Comparison of ENCODE assay signal across 12 mouse cellular contexts in the genomic region with DNA sequence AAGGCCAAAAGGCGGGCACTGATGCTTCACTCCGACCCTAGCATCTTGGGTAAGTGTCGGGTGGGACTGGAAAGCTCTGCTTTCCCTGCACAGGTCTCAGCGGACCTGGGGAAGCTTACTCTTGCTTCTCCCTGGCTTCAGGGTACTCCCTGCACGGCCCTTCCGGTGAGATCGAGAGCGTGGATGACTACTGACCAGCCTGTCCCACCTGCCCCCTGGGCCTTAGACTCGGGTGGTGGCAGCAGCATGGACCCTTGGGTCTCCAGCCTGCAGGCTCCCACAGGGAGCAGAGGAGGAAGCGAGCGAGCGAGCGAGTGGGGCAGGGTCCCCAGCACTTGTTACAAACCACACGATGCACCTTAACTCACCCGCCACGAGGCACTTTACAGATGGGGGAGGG. TPM values are rescaled to one million over a fixed set of nuclear protein-coding genes. Genes with fewer than 3 reads are reported as not detected.
DNase-seq lines count a peak whose midpoint lies in the region; ATAC-seq and TF ChIP-seq lines count a peak whose summit lies in the region.
"Had no signal": no experiment of that assay in that cellular context is flagged by ENCODE, and none has a peak within 500 bp of the region (broad histone marks: within the 10 kb centered on the region; RNA-seq: fewer than 3 reads in every experiment).

No protein-coding gene starts in this region.

- peaks cover 56% of the 10 kb centered on the region for H3K4me1 ChIP-seq in hindbrain, embryonic 10.5 days (replicated peaks)
- peaks cover 9% of the 10 kb centered on the region; the same call in 1 of the 2 replicates for H3K4me1 ChIP-seq in hindbrain, embryonic 14.5 days (replicated peaks; ENCODE audit: control insufficient read depth, insufficient read depth, low read length)
- no peaks in the 10 kb centered on the region for H3K4me1 ChIP-seq in forebrain, postnatal 0 days (ENCODE audit: insufficient read depth)
- peaks cover 32% of the 10 kb centered on the region for H3K4me1 ChIP-seq in midbrain, embryonic 15.5 days

- no peak for DNase-seq in hindbrain, embryonic 10.5 days (ENCODE audit: low spot score)
- DNase-seq in hindbrain, embryonic 14.5 days (ENCODE audit: low spot score) = no peak
- peak; percentile 3 for DNase-seq in lung, postnatal 10 days
- DNase-seq in lung, postnatal 25 days (ENCODE audit: low spot score) = no peak
- no peak for DNase-seq in forebrain, postnatal 0 days
- no peak for DNase-seq in spleen, postnatal 14 days (ENCODE audit: low spot score in 2 of 2)
- DNase-seq in testis, postnatal 10 days (ENCODE audit: low spot score) = no peak
- DNase-seq: adrenal gland, adult 8-10 months had no signal

- no peak overlapping the region for H3K9ac ChIP-seq in hindbrain, embryonic 14.5 days
- no peak overlapping the region for H3K9ac ChIP-seq in forebrain, postnatal 0 days
- no peak overlapping the region for H3K9ac ChIP-seq in midbrain, embryonic 15.5 days
- H3K9ac ChIP-seq: liver, embryonic 14.5 days had no signal

- no peaks in the 10 kb centered on the region for H3K9me3 ChIP-seq in hindbrain, embryonic 10.5 days
- no peaks in the 10 kb centered on the region for H3K9me3 ChIP-seq in hindbrain, embryonic 14.5 days (ENCODE audit: control insufficient read depth, low read length)
- H3K9me3 ChIP-seq in forebrain, postnatal 0 days (ENCODE audit: low read length) = no peaks in the 10 kb centered on the region
- no peaks in the 10 kb centered on the region for H3K9me3 ChIP-seq in midbrain, embryonic 15.5 days

- no peak overlapping the region for H3K4me2 ChIP-seq in hindbrain, embryonic 14.5 days (replicated peaks)
- no peak overlapping the region for H3K4me2 ChIP-seq in forebrain, postnatal 0 days (ENCODE audit: low read depth)
- H3K4me2 ChIP-seq in midbrain, embryonic 15.5 days = no peak overlapping the region

- no peaks in the 10 kb centered on the region for H3K27me3 ChIP-seq in hindbrain, embryonic 10.5 days (ENCODE audit: insufficient read depth, poor library complexity, severe bottlenecking)
- H3K27me3 ChIP-seq in hindbrain, embryonic 14.5 days (ENCODE audit: control insufficient read depth, insufficient read depth, low read length) = no peaks in the 10 kb centered on the region
- H3K27me3 ChIP-seq in forebrain, postnatal 0 days (ENCODE audit: insufficient read depth, low read length) = no peaks in the 10 kb centered on the region
- no peaks in the 10 kb centered on the region for H3K27me3 ChIP-seq in midbrain, embryonic 15.5 days (replicated peaks)
- H3K27me3 ChIP-seq: CH12.LX had no signal

- H3K27ac ChIP-seq in hindbrain, embryonic 10.5 days = peak overlapping the region; percentile 56; the same call in 1 of the 2 replicates
- no peak overlapping the region for H3K27ac ChIP-seq in hindbrain, embryonic 14.5 days
- peak overlapping the region; percentile 45; the same call in 1 of the 2 replicates for H3K27ac ChIP-seq in forebrain, postnatal 0 days (ENCODE audit: low read depth, low read length)
- H3K27ac ChIP-seq in midbrain, embryonic 15.5 days = peak overlapping the region; percentile 42; the same call in 1 of the 2 replicates
- H3K27ac ChIP-seq: liver, embryonic 14.5 days had no signal

- no peak for ATAC-seq in hindbrain, embryonic 14.5 days (ENCODE audit: low FRiP score)
- ATAC-seq in forebrain, postnatal 0 days = no peak
- ATAC-seq in midbrain, embryonic 15.5 days (replicated peaks) = no peak

- no peak overlapping the region for H3K4me3 ChIP-seq in hindbrain, embryonic 10.5 days
- no peak overlapping the region for H3K4me3 ChIP-seq in hindbrain, embryonic 14.5 days (replicated peaks; ENCODE audit: low read length)
- H3K4me3 ChIP-seq in forebrain, postnatal 0 days (ENCODE audit: low read depth, low read length) = no peak overlapping the region
- no peak overlapping the region for H3K4me3 ChIP-seq in midbrain, embryonic 15.5 days

- peaks cover 99% of the 10 kb centered on the region for H3K36me3 ChIP-seq in hindbrain, embryonic 10.5 days
- H3K36me3 ChIP-seq in hindbrain, embryonic 14.5 days (replicated peaks; ENCODE audit: control insufficient read depth, insufficient read depth) = peaks cover 98% of the 10 kb centered on the region
- H3K36me3 ChIP-seq in forebrain, postnatal 0 days (ENCODE audit: insufficient read depth) = peaks cover 89% of the 10 kb centered on the region
- H3K36me3 ChIP-seq in midbrain, embryonic 15.5 days (replicated peaks) = peaks cover 86% of the 10 kb centered on the region

- TF ChIP-seq CTCF in forebrain, postnatal 0 days (IDR thresholded peaks at IDR 0.05; ENCODE audit: low read depth) = no peak

- 78% methylated on average over 16 of the region's 16 CpGs for WGBS in hindbrain, embryonic 10.5 days
- WGBS in hindbrain, embryonic 14.5 days = 76% methylated on average over 16 of the region's 16 CpGs
- WGBS in forebrain, postnatal 0 days = 70% methylated on average over 16 of the region's 16 CpGs
- 71% methylated on average over 16 of the region's 16 CpGs for WGBS in midbrain, embryonic 15.5 days

RNA-seq across cellular contexts. Expression of a gene that starts 7.2 kb away (rescaled TPM):
- polyA plus RNA-seq in hindbrain, embryonic 10.5 days (2016; fragmentation: Nextera tagmentation; extraction: Ambion mirVana) = 14.7 and 14.9 TPM in 2 replicates
- 14.2 and 16.0 TPM in 2 replicates for polyA plus RNA-seq in hindbrain, embryonic 14.5 days (2014; fragmentation: Nextera tagmentation; extraction: Ambion mirVana)
- total RNA-seq in forebrain, postnatal 0 days (2014; rRNA removed) = 21.1 and 25.2 TPM in 2 replicates
- polyA plus RNA-seq in forebrain, postnatal 0 days (2015; fragmentation: Nextera tagmentation; extraction: Ambion mirVana) = 6.1 and 10.6 TPM in 2 replicates
- 20.2 and 23.5 TPM in 2 replicates for polyA plus RNA-seq in midbrain, embryonic 15.5 days (2015; fragmentation: Nextera tagmentation; extraction: Ambion mirVana)

RNA-seq across cellular contexts. Expression of a gene that starts 7.5 kb away (rescaled TPM):
- 1.3 and 4.5 TPM in 2 replicates for polyA plus RNA-seq in hindbrain, embryonic 10.5 days (2016; fragmentation: Nextera tagmentation; extraction: Ambion mirVana)
- not detected in 2 replicates for polyA plus RNA-seq in hindbrain, embryonic 14.5 days (2014; fragmentation: Nextera tagmentation; extraction: Ambion mirVana)
- not detected in 2 replicates for total RNA-seq in forebrain, postnatal 0 days (2014; rRNA removed)
- polyA plus RNA-seq in forebrain, postnatal 0 days (2015; fragmentation: Nextera tagmentation; extraction: Ambion mirVana) = not detected in 2 replicates
- not detected in 2 replicates for polyA plus RNA-seq in midbrain, embryonic 15.5 days (2015; fragmentation: Nextera tagmentation; extraction: Ambion mirVana)
- total RNA-seq: adrenal gland, adult 8-10 months; CH12.LX; left cerebral cortex, adult 18-20 months had no signal

RNA-seq across cellular contexts. Expression of a gene that starts 7.8 kb away (rescaled TPM):
- 387 and 460 TPM in 2 replicates for polyA plus RNA-seq in hindbrain, embryonic 10.5 days (2016; fragmentation: Nextera tagmentation; extraction: Ambion mirVana)
- polyA plus RNA-seq in hindbrain, embryonic 14.5 days (2014; fragmentation: Nextera tagmentation; extraction: Ambion mirVana) = 593 and 621 TPM in 2 replicates
- total RNA-seq in forebrain, postnatal 0 days (2014; rRNA removed) = 1,237 and 1,339 TPM in 2 replicates
- polyA plus RNA-seq in forebrain, postnatal 0 days (2015; fragmentation: Nextera tagmentation; extraction: Ambion mirVana) = 766 and 769 TPM in 2 replicates
- 525 and 570 TPM in 2 replicates for polyA plus RNA-seq in midbrain, embryonic 15.5 days (2015; fragmentation: Nextera tagmentation; extraction: Ambion mirVana)

RNA-seq across cellular contexts. Expression of a gene that starts 23.2 kb away (rescaled TPM):
- 56.1 and 70.9 TPM in 2 replicates for polyA plus RNA-seq in hindbrain, embryonic 10.5 days (2016; fragmentation: Nextera tagmentation; extraction: Ambion mirVana)
- polyA plus RNA-seq in hindbrain, embryonic 14.5 days (2014; fragmentation: Nextera tagmentation; extraction: Ambion mirVana) = 78.4 and 87.3 TPM in 2 replicates
- 79.1 and 80.6 TPM in 2 replicates for total RNA-seq in forebrain, postnatal 0 days (2014; rRNA removed)
- 99.2 and 110 TPM in 2 replicates for polyA plus RNA-seq in forebrain, postnatal 0 days (2015; fragmentation: Nextera tagmentation; extraction: Ambion mirVana)
- polyA plus RNA-seq in midbrain, embryonic 15.5 days (2015; fragmentation: Nextera tagmentation; extraction: Ambion mirVana) = 77.7 and 82.1 TPM in 2 replicates

RNA-seq across cellular contexts. Expression of a gene that starts 27.8 kb away (rescaled TPM):
- 10.3 and 47.6 TPM in 2 replicates for polyA plus RNA-seq in hindbrain, embryonic 10.5 days (2016; fragmentation: Nextera tagmentation; extraction: Ambion mirVana)
- 195 and 204 TPM in 2 replicates for polyA plus RNA-seq in hindbrain, embryonic 14.5 days (2014; fragmentation: Nextera tagmentation; extraction: Ambion mirVana)
- total RNA-seq in forebrain, postnatal 0 days (2014; rRNA removed) = 234 and 254 TPM in 2 replicates
- polyA plus RNA-seq in forebrain, postnatal 0 days (2015; fragmentation: Nextera tagmentation; extraction: Ambion mirVana) = 256 and 281 TPM in 2 replicates
- 339 and 342 TPM in 2 replicates for polyA plus RNA-seq in midbrain, embryonic 15.5 days (2015; fragmentation: Nextera tagmentation; extraction: Ambion mirVana)
- total RNA-seq: CH12.LX had no signal
- polyA plus RNA-seq: liver, embryonic 14.5 days had no signal
